Mouse (Mus musculus): ENCODE data around the gene Auts2. TPM values are rescaled to one million over a fixed set of nuclear protein-coding genes. Genes with fewer than 3 reads are reported as not detected.

The Auts2 gene
- total RNA-seq, 2 experiments from 2014 or later, result 103 to 156 TPM

GRCm38 (mm10) chr5:131563630-131564252 is 979.4 kb downstream of the Auts2 start:
- DNase-seq (ENCODE audit: extremely low spot score in 1 of 2, low spot score in 1 of 2), result no peak

DNA sequence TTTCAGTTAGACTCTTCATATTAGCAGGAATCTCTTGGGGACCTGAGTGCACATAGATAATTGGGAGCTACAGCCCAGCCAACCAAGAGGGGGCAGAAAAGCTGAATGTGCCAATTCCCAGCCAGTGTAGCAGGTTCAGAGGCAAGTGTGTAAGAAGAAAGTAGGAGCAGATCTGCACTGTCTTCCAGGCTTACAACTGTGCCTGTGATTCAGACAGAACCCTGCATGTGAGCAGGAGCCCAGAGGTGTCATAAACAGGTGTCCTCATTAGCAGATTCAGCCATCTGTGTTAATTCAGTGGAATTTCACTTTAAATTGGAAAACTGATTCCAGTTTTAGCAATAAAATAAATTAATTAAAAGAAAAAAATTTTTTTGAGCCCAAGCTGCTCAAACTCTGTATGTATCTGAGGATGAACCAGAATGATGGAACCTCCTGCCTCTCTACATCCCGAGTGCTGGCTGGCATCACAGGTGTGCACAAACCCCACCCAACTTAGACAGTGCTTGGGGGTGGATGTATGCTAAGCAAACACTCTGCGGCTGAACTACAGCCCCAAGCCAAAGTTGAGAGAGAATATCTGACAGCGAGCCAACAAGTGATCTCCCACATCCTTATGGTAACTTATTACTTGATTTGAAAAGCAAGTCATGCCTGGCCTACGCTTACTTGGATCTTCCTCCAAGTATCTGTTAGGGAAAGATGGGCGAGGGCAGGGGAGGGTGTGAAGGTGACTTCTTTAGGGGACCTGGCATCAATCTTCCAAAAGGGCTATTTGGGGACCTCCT is 982.2 kb downstream of the Auts2 start:
- no peak for DNase-seq (ENCODE audit: extremely low spot score in 1 of 2, low spot score in 1 of 2)

GRCm38 (mm10) chr5:131558403-131559174 is 984.6 kb downstream of the Auts2 start:
- no peak for DNase-seq (ENCODE audit: extremely low spot score in 1 of 2, low spot score in 1 of 2)

GRCm38 (mm10) chr5:131557591-131558385 is 985.4 kb downstream of the Auts2 start:
- no peak for DNase-seq (ENCODE audit: extremely low spot score in 1 of 2, low spot score in 1 of 2)

- no peak for DNase-seq (ENCODE audit: extremely low spot score in 1 of 2, low spot score in 1 of 2)
These were observed 994.1 kb downstream of the Auts2 start for GRCm38 (mm10) chr5:131548932-131549563.

- no peak for DNase-seq (ENCODE audit: extremely low spot score in 1 of 2, low spot score in 1 of 2)
These were observed 995.2 kb downstream of the Auts2 start for GRCm38 (mm10) chr5:131547926-131548325.

DNA sequence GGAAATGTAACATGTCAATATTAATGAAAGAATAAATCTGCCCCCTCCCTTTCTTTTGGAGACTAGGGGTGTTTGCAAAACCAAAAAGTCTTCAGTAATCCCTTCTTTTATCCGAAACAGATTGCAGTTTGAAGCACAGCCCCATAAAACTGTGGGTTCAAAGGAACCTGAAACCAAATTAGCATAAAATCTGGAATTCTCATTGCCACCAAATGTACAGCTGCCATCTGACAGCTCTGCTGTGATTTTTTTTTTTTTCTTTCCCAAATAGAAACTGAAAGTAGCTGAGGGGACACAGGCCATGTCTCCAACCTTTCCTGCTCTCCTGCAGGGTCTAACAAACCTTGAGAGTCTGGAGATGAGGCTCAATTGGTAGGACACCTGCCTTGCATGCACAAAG is 996.7 kb downstream of the Auts2 start:
- no peak for DNase-seq (ENCODE audit: extremely low spot score in 1 of 2, low spot score in 1 of 2)

DNA sequence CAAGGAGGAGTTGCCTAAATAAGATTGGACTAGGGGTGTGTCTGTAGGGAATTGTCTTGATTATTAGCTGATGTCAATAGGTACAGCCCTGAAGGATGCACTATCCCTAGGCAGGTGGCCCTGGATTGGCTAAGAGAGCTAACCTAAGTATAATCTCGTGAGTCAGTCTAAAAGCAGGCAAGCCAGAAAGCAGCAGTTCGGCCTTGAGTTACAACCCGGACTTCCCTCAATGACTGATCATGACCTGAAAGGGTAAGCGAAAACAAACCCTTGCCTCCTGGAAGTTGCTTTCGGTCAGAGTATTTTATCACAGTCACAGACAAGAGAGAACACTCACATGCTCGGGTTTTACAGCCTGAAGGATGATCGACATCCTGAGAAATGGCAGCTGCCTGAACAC is 998.8 kb downstream of the Auts2 start:
- DNase-seq (ENCODE audit: extremely low spot score in 1 of 2, low spot score in 1 of 2), result no peak

DNA sequence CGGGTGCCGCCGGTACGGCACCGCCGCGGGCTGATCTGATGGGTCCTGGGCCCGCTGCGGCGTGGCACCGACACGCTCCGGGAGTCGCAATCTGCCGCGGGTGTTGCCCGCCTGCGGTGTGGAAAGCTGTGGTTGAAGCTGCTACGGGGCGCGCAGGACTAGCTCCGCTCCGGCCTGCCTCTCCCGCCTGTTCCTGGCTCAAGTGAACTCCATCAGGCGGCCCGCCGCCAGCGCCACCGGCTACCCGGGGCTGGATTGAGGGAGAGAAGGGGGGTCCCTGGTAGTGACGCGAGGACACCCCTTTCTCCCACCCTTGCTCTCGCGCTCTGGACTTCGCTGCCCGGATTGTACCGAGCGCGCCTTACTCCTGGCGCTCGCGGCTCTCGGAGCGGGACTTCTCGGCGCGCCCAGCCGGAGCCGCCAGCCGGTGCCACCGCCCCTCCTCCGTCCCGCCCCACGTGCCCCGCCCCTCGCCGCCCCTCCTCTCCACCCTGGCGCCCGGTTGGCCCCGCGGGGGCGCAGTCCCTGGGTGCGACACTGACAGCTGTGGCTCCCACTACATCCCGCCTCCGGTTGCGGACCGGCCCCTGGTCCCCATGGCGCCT is 1004.7 kb downstream of the Auts2 start:
- DNase-seq (ENCODE audit: extremely low spot score in 1 of 2, low spot score in 1 of 2), result peak; percentile 61 to 62

DNA sequence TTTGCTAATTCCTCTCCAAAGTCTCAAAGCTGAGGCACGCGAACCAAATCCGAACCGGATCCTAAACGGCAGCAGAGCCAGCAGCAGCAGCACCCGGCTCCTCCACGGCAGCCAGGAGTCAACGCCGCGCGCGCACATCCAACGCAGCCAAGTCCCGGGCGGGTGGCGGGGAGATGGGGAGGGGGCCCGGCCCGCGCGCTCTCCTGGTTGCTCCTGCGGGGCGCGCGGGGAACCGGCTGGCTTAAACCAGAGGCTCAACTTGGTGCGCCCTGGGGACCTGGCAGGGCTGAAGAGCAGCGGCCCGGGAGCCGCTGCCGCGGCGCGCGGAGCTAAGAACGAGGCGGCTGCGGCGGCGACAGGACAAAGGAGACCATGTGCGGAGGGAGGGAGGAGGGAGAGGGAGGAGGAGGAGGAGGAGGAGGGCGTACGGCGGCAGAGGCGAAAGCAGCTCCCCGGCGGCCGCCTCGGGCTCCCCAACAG is 1005.3 kb downstream of the Auts2 start:
- peak in 1 of 2 experiments; percentile 37 for DNase-seq (ENCODE audit: extremely low spot score in 1 of 2, low spot score in 1 of 2)

GRCm38 (mm10) chr5:131537155-131537830 is 1005.9 kb downstream of the Auts2 start:
- DNase-seq (ENCODE audit: extremely low spot score in 1 of 2, low spot score in 1 of 2), result peak in 1 of 2 experiments; percentile 43

GRCm38 (mm10) chr5:131535752-131536151 is 1007.4 kb downstream of the Auts2 start:
- DNase-seq (ENCODE audit: extremely low spot score in 1 of 2, low spot score in 1 of 2), result no peak

GRCm38 (mm10) chr5:131533815-131534214 is 1009.3 kb downstream of the Auts2 start:
- peak in 1 of 2 experiments; percentile 63 for DNase-seq (ENCODE audit: extremely low spot score in 1 of 2, low spot score in 1 of 2)

DNA sequence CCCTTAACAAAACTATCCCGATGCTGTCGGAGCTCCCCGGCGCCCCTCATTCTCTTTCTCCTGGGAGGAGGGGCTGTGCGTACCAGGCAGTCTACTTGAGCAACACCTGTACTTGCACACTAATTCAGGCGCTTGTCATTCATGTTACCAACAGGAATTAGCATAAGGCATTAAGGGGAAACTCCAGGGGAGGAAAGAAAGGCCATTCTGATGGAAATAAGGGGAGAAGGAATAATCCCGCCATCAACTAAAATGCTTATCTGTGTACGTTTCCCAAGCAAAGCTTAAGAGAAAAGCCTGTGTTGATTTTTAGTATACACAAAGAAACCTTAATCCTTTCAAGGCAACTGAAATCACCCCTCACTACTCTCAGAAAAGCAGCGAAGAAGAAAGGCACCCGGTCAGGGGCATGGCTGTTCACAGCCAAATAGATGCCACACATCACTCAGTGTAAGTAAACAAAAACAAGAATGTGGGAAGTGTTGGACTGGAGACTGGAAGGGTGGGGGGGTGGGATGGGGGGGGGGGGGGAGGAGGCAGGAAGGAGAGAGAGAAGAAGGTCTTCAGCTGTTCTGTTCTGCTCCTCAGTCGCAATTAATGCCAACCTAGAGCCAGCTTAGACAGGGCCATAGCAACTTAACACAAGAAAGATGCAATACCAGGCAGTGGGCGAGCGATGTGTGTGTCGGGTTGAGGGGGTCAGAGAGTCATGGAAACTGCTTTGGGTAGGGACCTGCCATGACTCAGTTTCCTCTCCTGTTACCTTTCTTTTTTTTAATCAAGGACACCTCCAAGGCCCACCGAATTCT is 1011.2 kb downstream of the Auts2 start:
- no peak for DNase-seq (ENCODE audit: extremely low spot score in 1 of 2, low spot score in 1 of 2)

GRCm38 (mm10) chr5:131530828-131531227 is 1012.3 kb downstream of the Auts2 start:
- no peak for DNase-seq (ENCODE audit: extremely low spot score in 1 of 2, low spot score in 1 of 2)

GRCm38 (mm10) chr5:131526666-131527065 is 1016.5 kb downstream of the Auts2 start:
- no peak for DNase-seq (ENCODE audit: extremely low spot score in 1 of 2, low spot score in 1 of 2)

GRCm38 (mm10) chr5:131524900-131525465 is 1018.2 kb downstream of the Auts2 start:
- DNase-seq (ENCODE audit: extremely low spot score in 1 of 2, low spot score in 1 of 2), result no peak

- no peak for DNase-seq (ENCODE audit: extremely low spot score in 1 of 2, low spot score in 1 of 2)
These were observed 1023.6 kb downstream of the Auts2 start for GRCm38 (mm10) chr5:131519560-131519959.
